Mouse (Mus musculus) spleen, adult 12 weeks (tissue): Measurements from ENCODE around the gene Mettl4.
"Not testable (repeated sequence)": the region's sequence is repeated elsewhere in the genome, so short reads cannot be mapped to it uniquely, and the experiment has no call there.

Experiments used
- DNase-seq: peaks from one replicate; pipeline ENCODE4 v3.0.0; 2022; ENCODE audit warnings: low spot score

The Mettl4 gene

GRCm38 (mm10) chr17:94749466-94750135, at the start of gene Mettl4:
Gene Mettl4, minus strand, starts transcription at chr17:94750019.
- DNase-seq = peak; percentile 86

- no peak for DNase-seq
These were observed 29.2 kb upstream of the Mettl4 start for GRCm38 (mm10) chr17:94778871-94779482.

DNA sequence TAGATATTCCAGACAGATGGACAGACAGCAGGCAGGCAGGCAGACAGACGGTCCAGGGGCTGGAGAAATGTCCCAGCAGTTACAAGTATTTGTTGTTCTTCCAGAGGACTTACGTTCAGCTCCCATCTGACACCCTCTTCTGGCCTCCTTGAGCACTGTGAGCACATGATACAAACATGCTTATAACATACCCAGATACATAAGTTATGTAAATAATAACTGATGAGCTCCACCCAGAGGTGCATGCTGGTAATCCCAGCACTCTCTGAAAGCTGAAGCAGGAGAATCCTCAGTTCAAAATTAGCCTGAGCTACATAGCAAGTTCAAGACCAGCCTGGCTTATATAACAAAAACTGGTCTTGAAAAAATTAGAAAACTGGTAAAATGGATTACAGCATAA, 18.7 kb upstream of the Mettl4 start:
- DNase-seq = no peak

DNA sequence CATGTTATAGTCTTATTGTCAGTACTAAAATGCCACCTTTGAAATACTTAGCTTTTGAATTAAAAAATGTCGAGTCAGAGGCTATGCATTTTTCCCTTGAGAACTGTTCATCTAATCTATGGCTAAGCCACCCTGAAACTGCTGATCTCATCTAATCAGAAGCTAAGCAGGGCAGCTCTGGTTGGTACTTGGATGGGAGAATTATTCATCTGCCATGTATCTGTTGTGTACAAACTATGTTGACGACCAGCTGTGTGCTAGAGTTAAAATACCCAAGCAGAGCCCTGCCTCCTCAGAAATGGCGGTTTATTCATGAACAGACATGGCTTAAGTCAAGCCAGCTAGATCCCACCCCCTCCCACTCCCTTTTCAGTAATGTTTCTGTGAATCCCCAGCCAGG, 14.9 kb upstream of the Mettl4 start:
- no peak for DNase-seq

GRCm38 (mm10) chr17:94764011-94764410, 14.2 kb upstream of the Mettl4 start:
- no peak for DNase-seq

DNA sequence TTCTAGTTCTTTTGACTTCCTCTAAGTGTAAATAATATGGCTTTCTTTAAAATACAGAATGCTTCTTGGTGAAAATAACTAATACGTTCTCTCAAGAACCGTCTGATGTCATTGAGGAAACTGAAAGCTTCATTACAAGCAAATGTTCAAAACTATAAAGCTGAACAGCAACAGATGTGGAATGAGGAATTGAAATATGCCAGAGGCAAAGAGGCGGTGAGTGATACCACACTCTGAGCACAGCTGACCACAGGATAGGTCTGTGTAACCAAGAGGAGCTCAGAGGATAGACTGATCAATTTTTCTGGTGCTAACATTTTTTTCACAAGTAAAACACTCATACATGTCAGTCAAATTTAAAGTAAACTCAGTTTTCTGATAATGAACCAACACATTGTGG, 12.6 kb upstream of the Mettl4 start:
- no peak for DNase-seq

- DNase-seq = no peak
These were observed 414 bp upstream of the Mettl4 start for GRCm38 (mm10) chr17:94750136-94750729.

DNA sequence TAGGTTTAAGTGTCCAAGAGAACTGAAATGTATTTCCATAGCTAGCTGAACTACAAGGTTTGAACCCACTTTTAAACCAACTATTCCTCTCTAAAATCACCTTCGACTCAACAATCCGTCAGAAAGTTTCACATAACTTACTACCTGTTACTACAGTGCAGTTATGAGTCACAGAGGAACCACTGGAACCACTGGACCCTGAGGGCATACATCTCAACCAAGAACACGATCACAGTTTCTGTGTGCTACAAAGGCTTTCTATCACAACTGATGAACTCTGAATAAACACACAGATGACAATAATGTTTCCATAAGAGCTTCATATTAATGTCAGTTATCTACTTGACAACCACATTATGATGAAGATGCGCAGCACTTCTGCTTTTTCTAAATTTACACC, 11.6 kb downstream of the Mettl4 start:
- no peak for DNase-seq

- no peak for DNase-seq
These were observed 13.9 kb downstream of the Mettl4 start for GRCm38 (mm10) chr17:94735885-94736284.

GRCm38 (mm10) chr17:94735437-94735836, 14.4 kb downstream of the Mettl4 start:
- no peak for DNase-seq

DNA sequence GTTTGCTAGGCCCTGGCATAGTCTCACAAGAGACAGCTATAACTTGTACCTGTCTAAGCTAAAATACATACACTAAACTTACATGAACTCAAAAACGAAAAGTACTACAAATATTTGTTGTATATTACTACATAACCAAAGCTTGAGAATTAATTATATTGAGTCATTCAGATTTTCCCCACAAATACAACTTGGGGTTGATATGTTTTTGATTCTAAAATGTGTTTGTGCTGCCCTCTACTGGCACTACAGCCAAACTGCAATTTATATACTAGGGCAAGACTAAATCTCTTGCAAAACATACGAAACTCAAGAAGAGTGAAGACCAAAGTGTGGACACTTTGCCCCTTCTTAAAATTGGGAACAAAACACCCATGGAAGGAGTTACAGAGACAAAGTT, 19.4 kb downstream of the Mettl4 start:
- not testable (repeated sequence) for DNase-seq

DNA sequence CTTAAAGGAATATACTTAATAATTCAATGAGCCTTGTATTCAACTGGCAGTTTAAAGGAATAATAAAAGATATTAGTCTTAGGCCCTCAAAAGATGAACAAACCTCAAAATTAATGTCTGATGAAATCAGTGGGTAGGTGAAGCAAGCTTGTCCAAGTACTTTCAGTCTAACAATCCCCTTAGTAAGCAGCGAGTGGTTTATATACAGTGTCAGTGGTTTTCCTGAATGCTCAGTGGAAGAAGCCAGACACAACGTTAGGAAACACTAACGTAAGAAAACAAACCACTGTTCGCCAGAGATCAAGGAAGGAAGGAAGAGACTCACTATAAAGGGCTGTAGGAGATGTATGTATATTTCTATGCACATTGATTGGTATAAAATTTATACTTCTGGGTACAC, 23.1 kb downstream of the Mettl4 start:
- no peak for DNase-seq

- no peak for DNase-seq
These were observed 76.1 kb downstream of the Mettl4 start for GRCm38 (mm10) chr17:94673515-94674317.
